Mouse (Mus musculus): Measurements from ENCODE around the gene Casp6.
A peak's percentile ranks its signal among the peaks of the same experiment; 100 is the strongest.

Casp6 gene

DNA sequence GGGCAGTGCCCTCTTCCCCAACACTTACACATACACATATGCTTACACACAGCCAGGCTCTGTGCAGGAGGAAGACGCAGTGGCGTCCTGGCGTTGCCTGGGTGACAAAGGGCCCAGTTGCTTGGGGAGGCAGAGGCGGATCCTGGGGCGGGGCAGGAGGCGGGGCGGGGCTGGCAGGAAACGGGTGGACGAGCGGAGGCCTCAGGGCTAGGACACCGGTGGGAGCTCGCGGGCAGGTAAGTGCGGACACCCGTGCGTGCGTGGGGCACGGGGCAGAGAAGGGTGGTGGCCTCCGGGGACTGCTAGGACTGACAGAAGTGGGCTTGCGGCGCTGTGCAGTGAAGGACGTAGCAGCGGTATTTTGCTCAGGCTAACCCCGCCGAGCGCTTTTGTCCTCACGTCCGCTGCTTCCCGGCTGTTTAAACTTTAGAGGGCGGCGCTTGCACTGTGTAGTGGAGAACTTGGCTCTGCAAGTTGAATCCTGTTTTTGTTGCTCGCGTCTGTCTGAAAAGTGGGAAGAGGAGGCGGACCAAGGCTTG, at the start of gene Casp6:
TSS of gene Casp6 (plus strand) at position 155 of the 539 bp plus-strand sequence.
- peak; percentile 83 to 89 for DNase-seq (ENCODE audit: low spot score in 2 of 2)

- no peak for DNase-seq (ENCODE audit: low spot score in 2 of 2)
These were observed 38.6 kb upstream of the Casp6 start for GRCm38 (mm10) chr3:129862592-129862991.

- peak; percentile 9 to 18 for DNase-seq (ENCODE audit: low spot score in 2 of 2)
These were observed 37.5 kb upstream of the Casp6 start for GRCm38 (mm10) chr3:129863698-129864097.

DNA sequence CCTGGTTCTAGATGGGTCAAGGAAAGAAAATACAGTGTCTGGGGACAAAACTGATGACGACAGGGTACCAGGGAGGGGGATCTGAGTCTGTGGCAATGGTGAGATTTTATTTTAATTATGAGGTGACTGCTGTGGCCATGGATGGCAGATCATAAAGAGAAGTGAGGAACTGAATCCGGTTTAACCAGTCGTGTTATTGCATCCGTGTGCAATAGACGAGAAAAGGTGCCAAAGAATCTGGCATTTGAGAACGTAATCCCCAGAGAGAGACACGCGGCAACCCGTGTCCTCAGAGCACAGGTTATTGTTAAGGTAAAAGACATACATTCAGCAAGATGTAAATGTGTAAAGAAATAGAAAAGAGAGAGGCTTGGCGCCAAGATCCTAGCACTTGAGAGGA, 23.9 kb upstream of the Casp6 start:
- no peak for DNase-seq (ENCODE audit: low spot score in 2 of 2)

DNA sequence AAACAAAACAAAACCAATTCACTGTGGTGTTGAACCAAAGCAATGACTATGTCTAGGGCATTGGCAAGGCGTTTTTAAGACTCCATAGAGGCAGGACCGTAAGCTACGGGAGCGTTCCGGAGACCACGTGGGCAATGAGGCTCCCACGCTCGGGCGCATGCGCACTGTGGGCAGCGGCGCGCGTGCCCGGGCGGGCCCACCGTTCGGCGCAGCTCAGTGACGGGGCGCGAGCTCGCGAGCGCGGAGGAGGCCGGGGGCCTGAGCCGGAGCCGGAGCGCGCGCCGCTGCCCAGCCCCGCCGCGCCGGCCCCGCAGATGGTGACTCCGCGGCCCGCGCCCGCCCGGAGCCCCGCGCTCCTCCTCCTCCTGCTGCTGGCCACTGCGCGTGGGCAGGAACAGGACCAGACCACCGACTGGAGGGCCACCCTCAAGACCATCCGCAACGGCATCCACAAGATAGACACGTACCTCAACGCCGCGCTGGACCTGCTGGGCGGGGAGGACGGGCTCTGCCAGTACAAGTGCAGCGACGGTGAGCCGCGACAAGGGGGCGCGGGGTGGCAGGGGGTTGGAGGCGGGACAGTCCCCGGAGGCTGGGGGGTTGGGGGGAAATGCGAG, 22.7 kb upstream of the Casp6 start, which contains the start of gene Pla2g12a:
TSS of gene Pla2g12a (plus strand) at position 202 of the 617 bp plus-strand sequence.
- peak; percentile 68 to 79 for DNase-seq (ENCODE audit: low spot score in 2 of 2)

DNA sequence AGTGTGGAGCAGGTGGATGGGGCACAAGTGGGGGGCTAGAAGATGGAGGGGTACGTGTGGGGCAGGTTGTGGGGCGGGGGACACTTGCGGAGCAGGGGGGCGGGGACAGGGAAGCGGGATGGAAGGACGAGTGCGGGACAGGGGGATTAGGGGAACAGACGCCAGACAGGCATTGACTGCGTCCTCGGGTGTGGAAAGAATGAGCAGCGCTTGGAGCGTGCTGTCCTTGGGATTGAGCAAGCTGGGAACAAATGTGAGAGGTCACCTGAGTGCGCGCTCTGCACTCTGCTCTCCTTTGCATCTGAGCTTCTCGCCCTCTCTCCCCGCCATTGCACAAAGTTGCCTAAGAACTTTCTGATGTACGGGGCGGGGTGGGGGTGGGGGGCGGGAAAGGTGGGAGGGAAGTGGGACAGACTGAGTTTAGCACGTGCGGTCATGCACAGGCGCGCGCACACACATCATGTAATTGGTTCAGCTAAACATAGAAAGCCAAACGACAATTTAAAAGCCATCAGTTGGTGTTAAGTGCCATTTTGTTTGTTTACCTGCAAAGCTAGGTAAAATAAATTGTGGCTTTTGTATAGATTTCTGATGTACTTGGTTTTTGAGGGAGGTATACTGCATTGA, 22.0 kb upstream of the Casp6 start:
- peak in 1 of 2 experiments; percentile 14 for DNase-seq (ENCODE audit: low spot score in 2 of 2)

GRCm38 (mm10) chr3:129879913-129880312, 21.3 kb upstream of the Casp6 start:
- no peak for DNase-seq (ENCODE audit: low spot score in 2 of 2)

DNA sequence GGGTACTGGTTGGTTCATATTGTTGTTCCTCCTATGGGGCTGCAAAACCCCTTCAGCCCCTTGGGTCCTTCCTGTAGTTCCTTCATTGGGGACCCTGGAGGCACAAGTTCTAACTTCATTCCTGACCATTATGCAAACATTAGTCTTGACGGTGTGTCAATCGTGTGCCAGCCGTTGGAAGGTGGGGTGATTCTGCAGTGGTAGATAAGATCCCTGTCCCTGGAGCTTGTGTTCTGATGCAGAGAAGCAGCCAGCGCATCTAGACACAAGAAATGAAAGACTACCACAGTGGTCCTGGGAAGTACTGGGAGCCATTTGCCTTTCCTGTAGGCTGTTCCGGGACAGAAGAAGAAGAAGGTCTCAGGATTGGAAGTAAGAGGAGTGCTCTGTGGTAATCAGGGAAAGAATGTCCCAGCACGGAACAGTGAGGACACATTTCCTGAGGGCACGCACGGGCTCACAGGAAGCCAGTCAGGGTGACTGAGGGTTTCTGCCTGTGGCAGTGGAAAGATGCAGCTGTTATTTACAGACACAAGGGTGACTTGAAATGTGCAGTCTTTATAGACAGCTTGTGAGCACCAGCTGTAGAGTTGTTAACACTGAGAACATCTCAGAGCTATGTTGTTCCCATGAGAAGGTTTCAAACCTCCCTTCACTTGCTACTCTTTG, 20.2 kb upstream of the Casp6 start:
- no peak for DNase-seq (ENCODE audit: low spot score in 2 of 2)

GRCm38 (mm10) chr3:129885577-129885976, 15.6 kb upstream of the Casp6 start:
- DNase-seq (ENCODE audit: low spot score in 2 of 2), result no peak

- no peak for DNase-seq (ENCODE audit: low spot score in 2 of 2)
These were observed 14.8 kb upstream of the Casp6 start for GRCm38 (mm10) chr3:129886430-129886829.

- no peak for DNase-seq (ENCODE audit: low spot score in 2 of 2)
These were observed 13.3 kb upstream of the Casp6 start for GRCm38 (mm10) chr3:129887779-129888517.

GRCm38 (mm10) chr3:129892003-129892402, 9.2 kb upstream of the Casp6 start:
- DNase-seq (ENCODE audit: low spot score in 2 of 2), result no peak

DNA sequence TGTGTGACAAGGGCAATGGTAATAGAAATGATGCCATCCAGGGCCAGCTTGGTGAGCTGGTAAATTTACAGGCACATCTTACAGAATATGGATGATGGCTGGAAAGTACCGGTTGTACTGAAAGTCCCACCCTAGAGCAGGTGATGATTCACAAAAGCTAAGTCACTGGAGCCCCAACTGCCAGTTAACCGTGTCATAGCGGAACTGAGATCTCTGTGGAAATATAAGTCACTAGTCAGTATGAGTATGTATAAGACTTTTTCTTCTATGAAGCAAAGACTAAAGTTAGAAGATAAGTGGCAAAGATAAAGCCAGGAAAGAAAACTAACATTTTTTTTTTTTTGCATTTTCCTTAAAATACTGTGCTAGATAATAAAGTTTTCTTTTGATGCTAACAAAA, 8.1 kb upstream of the Casp6 start:
- DNase-seq (ENCODE audit: low spot score in 2 of 2), result no peak

DNA sequence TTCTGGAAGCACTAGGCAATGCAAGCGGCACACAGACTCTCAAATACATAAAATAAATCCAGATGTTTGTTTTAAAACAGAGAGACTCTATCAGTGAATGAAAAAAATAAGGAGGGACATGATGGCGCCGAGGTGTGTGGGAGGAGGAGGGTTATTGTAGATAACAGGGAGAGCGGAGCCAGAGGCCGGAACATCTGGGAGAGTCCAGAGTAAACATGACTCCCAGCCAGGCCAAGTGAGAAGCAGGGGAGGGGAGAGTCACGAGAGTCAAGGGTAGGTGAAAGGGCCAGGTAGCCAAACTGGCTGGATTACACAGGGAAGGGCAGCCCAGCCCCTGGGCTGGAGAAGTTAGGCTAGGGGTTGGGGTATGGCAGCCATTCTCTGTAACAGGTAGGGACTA, 4.6 kb upstream of the Casp6 start:
- no peak for DNase-seq (ENCODE audit: low spot score in 2 of 2)

- no peak for DNase-seq (ENCODE audit: low spot score in 2 of 2)
These were observed 2.3 kb upstream of the Casp6 start for GRCm38 (mm10) chr3:129898886-129899285.

GRCm38 (mm10) chr3:129903369-129903768, 2.1 kb downstream of the Casp6 start:
- no peak for DNase-seq (ENCODE audit: low spot score in 2 of 2)

GRCm38 (mm10) chr3:129903866-129904265, 2.6 kb downstream of the Casp6 start:
- no peak for DNase-seq (ENCODE audit: low spot score in 2 of 2)

DNA sequence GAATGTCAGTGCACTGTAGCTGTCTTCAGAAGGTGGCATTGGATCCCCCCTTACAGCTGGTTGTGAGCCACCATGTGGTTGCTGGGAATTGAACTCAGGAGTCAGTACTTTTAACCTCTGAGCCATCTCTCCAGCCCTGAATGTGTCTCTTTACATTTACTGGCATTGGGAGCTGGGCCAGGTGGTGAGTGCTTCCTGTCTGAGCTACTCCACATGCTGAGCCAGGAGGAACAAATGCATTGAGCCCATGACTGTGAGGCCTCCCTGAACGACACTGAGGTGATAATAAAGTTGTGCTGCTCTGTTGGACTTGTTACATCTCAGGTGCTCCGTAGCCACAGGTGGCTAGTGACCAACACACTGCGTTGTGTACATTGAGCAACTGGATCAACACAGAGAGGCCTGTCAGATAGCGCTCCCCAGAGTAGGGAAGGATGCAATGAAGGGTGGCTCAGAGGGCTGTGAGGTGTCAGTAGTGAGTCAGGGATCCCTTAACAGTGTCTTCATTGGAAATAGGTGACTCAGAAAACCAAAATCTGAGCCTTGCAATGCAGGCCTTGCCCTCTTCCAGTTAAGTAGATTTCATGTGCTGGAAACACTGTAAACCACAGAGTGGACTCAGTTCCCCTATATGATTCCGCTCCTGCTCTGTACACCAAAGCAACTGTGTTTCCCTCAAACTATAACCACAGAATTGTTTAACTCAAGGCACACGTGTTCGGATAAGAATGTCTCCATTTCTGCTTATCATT, 3.3 kb downstream of the Casp6 start:
- DNase-seq (ENCODE audit: low spot score in 2 of 2), result no peak

DNA sequence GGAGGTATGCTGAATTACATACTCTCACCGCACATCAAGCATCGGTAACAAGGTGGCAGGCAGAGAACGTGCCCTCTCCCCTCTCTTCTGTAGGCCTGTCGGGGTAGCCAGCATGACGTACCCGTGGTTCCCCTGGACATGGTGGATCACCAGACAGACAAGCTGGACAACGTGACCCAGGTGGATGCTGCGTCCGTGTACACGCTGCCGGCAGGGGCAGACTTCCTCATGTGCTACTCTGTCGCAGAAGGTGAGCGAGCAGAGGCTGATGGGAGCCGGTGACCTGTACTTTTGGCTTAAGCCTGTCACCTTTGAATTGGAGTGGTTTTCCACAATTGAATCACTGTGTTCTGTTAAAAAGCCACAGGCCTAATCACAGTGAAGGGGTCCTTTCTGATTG, 10.8 kb downstream of the Casp6 start:
- DNase-seq (ENCODE audit: low spot score in 2 of 2), result no peak

DNA sequence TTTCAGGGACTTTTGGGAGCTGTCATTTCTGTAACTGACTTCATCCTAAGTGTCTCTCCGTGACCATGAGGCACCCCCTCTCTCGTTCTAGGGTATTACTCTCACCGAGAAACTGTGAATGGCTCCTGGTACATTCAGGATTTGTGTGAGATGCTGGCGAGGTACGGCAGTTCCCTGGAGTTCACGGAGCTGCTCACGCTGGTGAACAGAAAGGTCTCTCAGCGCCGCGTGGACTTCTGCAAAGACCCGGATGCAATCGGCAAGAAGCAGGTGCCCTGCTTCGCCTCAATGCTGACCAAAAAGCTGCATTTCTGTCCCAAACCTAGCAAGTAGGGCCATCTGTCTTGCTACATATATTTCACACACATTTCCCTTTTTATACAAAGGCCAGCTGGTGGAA, 12.0 kb downstream of the Casp6 start:
- no peak for DNase-seq (ENCODE audit: low spot score in 2 of 2)

GRCm38 (mm10) chr3:129917424-129917823, 16.2 kb downstream of the Casp6 start:
- DNase-seq (ENCODE audit: low spot score in 2 of 2), result no peak

Data from urinary bladder, adult 18-20 months (tissue).